Mouse (Mus musculus): Measurements from ENCODE around the gene Cops7b. TPM values are rescaled to one million over a fixed set of nuclear protein-coding genes. Genes with fewer than 3 reads are reported as not detected.

The Cops7b gene
- polyA plus RNA-seq, 1 experiment from 2014 or later, result 36.9 TPM

- no peak overlapping the region for H3K9ac ChIP-seq (ENCODE audit: low read length)
- 25% methylated on average over 6 of the region's 6 CpGs for WGBS
- ATAC-seq (replicated peaks; ENCODE audit: low FRiP score, low TSS enrichment, low read depth), result peak; percentile 70; the same call in 1 of the 2 replicates
- DNase-seq (ENCODE audit: low spot score), result peak; percentile 58
- no peaks in the 10 kb centered on the region for H3K9me3 ChIP-seq (ENCODE audit: control insufficient read depth, low read length)
- no peak overlapping the region for H3K4me3 ChIP-seq (ENCODE audit: low read depth, low read length)
- no peak overlapping the region for H3K4me2 ChIP-seq (ENCODE audit: low read length)
- peaks cover 7% of the 10 kb centered on the region for H3K4me1 ChIP-seq (replicated peaks; ENCODE audit: control insufficient read depth, insufficient read depth, low read length)
- no peaks in the 10 kb centered on the region for H3K27me3 ChIP-seq (replicated peaks; ENCODE audit: control insufficient read depth, insufficient read depth, low read length)
- no peaks in the 10 kb centered on the region for H3K36me3 ChIP-seq (ENCODE audit: control insufficient read depth, insufficient read depth, low read length)
- peak overlapping the region; percentile 10; the same call in 1 of the 2 replicates for H3K27ac ChIP-seq (ENCODE audit: low read depth)
Measured at GRCm38 (mm10) chr1:86632732-86633380, 50.2 kb downstream of the Cops7b start.

- H3K9ac ChIP-seq (ENCODE audit: low read length), result no peak overlapping the region
- H3K36me3 ChIP-seq (ENCODE audit: control insufficient read depth, insufficient read depth, low read length), result no peaks in the 10 kb centered on the region
- H3K27ac ChIP-seq (ENCODE audit: low read depth), result peak overlapping the region; percentile 10; the same call in 1 of the 2 replicates
- ATAC-seq (replicated peaks; ENCODE audit: low FRiP score, low TSS enrichment, low read depth) (no peak), DNase-seq (ENCODE audit: low spot score) (no peak)
- H3K4me3 ChIP-seq (ENCODE audit: low read depth, low read length), result no peak overlapping the region
- no peaks in the 10 kb centered on the region for H3K9me3 ChIP-seq (ENCODE audit: control insufficient read depth, low read length)
- H3K4me1 ChIP-seq (replicated peaks; ENCODE audit: control insufficient read depth, insufficient read depth, low read length), result peaks cover 7% of the 10 kb centered on the region
- H3K27me3 ChIP-seq (replicated peaks; ENCODE audit: control insufficient read depth, insufficient read depth, low read length), result no peaks in the 10 kb centered on the region
- WGBS, result 42% methylated on average over 3 of the region's 3 CpGs
- H3K4me2 ChIP-seq (ENCODE audit: low read length), result no peak overlapping the region
Measured at GRCm38 (mm10) chr1:86633434-86633833, 50.7 kb downstream of the Cops7b start.

- H3K4me3 ChIP-seq (ENCODE audit: low read depth, low read length), result no peak overlapping the region
- H3K4me1 ChIP-seq (replicated peaks; ENCODE audit: control insufficient read depth, insufficient read depth, low read length), result peaks cover 7% of the 10 kb centered on the region
- no peak overlapping the region for H3K27ac ChIP-seq (ENCODE audit: low read depth)
- no peak overlapping the region for H3K9ac ChIP-seq (ENCODE audit: low read length)
- ATAC-seq (replicated peaks; ENCODE audit: low FRiP score, low TSS enrichment, low read depth) (no peak), DNase-seq (ENCODE audit: low spot score) (no peak)
- WGBS, result 65% methylated on average over 7 of the region's 7 CpGs
- no peaks in the 10 kb centered on the region for H3K9me3 ChIP-seq (ENCODE audit: control insufficient read depth, low read length)
- no peaks in the 10 kb centered on the region for H3K36me3 ChIP-seq (ENCODE audit: control insufficient read depth, insufficient read depth, low read length)
- H3K4me2 ChIP-seq (ENCODE audit: low read length), result no peak overlapping the region
- H3K27me3 ChIP-seq (replicated peaks; ENCODE audit: control insufficient read depth, insufficient read depth, low read length), result no peaks in the 10 kb centered on the region
Measured at GRCm38 (mm10) chr1:86633840-86634750, 51.4 kb downstream of the Cops7b start.

- Histone ChIP-seq H3K36me3 (ENCODE audit: control insufficient read depth, insufficient read depth, low read length) (no peaks in the 10 kb centered on the region), H3K4me2 (ENCODE audit: low read length) (no peak overlapping the region), H3K9ac (ENCODE audit: low read length) (no peak overlapping the region), H3K4me1 (replicated peaks; ENCODE audit: control insufficient read depth, insufficient read depth, low read length) (peaks cover 7% of the 10 kb centered on the region), H3K4me3 (ENCODE audit: low read depth, low read length) (no peak overlapping the region), H3K27ac (ENCODE audit: low read depth) (no peak overlapping the region), H3K27me3 (replicated peaks; ENCODE audit: control insufficient read depth, insufficient read depth, low read length) (no peaks in the 10 kb centered on the region), H3K9me3 (ENCODE audit: control insufficient read depth, low read length) (no peaks in the 10 kb centered on the region)
- ATAC-seq (replicated peaks; ENCODE audit: low FRiP score, low TSS enrichment, low read depth), result 0 out of 2 replicates have a peak, but pooled peaks have one; percentile 61
- DNase-seq (ENCODE audit: low spot score), result no peak
- WGBS, result 54% methylated on average over 6 of the region's 6 CpGs
Measured at GRCm38 (mm10) chr1:86634751-86635359, 52.2 kb downstream of the Cops7b start.

- no peak for ATAC-seq (replicated peaks; ENCODE audit: low FRiP score, low TSS enrichment, low read depth)
- Histone ChIP-seq H3K4me3 (ENCODE audit: low read depth, low read length) (no peak overlapping the region), H3K27ac (ENCODE audit: low read depth) (no peak overlapping the region), H3K9ac (ENCODE audit: low read length) (no peak overlapping the region), H3K36me3 (ENCODE audit: control insufficient read depth, insufficient read depth, low read length) (no peaks in the 10 kb centered on the region), H3K4me2 (ENCODE audit: low read length) (no peak overlapping the region), H3K9me3 (ENCODE audit: control insufficient read depth, low read length) (no peaks in the 10 kb centered on the region), H3K4me1 (replicated peaks; ENCODE audit: control insufficient read depth, insufficient read depth, low read length) (no peaks in the 10 kb centered on the region), H3K27me3 (replicated peaks; ENCODE audit: control insufficient read depth, insufficient read depth, low read length) (no peaks in the 10 kb centered on the region)
- no peak for DNase-seq (ENCODE audit: low spot score)
- 62% methylated on average over 13 of the region's 13 CpGs for WGBS
Measured at GRCm38 (mm10) chr1:86643101-86643809, 60.6 kb downstream of the Cops7b start.

- Histone ChIP-seq H3K36me3 (ENCODE audit: control insufficient read depth, insufficient read depth, low read length) (no peaks in the 10 kb centered on the region), H3K9me3 (ENCODE audit: control insufficient read depth, low read length) (no peaks in the 10 kb centered on the region), H3K9ac (ENCODE audit: low read length) (no peak overlapping the region), H3K4me2 (ENCODE audit: low read length) (no peak overlapping the region), H3K27ac (ENCODE audit: low read depth) (no peak overlapping the region), H3K27me3 (replicated peaks; ENCODE audit: control insufficient read depth, insufficient read depth, low read length) (no peaks in the 10 kb centered on the region), H3K4me3 (ENCODE audit: low read depth, low read length) (no peak overlapping the region), H3K4me1 (replicated peaks; ENCODE audit: control insufficient read depth, insufficient read depth, low read length) (no peaks in the 10 kb centered on the region)
- WGBS, result 58% methylated on average over 2 of the region's 2 CpGs
- ATAC-seq (replicated peaks; ENCODE audit: low FRiP score, low TSS enrichment, low read depth) (no peak), DNase-seq (ENCODE audit: low spot score) (no peak)
Measured at GRCm38 (mm10) chr1:86647517-86647916, 64.8 kb downstream of the Cops7b start.

- Histone ChIP-seq H3K9me3 (ENCODE audit: control insufficient read depth, low read length) (no peaks in the 10 kb centered on the region), H3K4me1 (replicated peaks; ENCODE audit: control insufficient read depth, insufficient read depth, low read length) (no peaks in the 10 kb centered on the region), H3K4me3 (ENCODE audit: low read depth, low read length) (no peak overlapping the region), H3K36me3 (ENCODE audit: control insufficient read depth, insufficient read depth, low read length) (no peaks in the 10 kb centered on the region), H3K4me2 (ENCODE audit: low read length) (no peak overlapping the region), H3K27me3 (replicated peaks; ENCODE audit: control insufficient read depth, insufficient read depth, low read length) (no peaks in the 10 kb centered on the region), H3K9ac (ENCODE audit: low read length) (no peak overlapping the region), H3K27ac (ENCODE audit: low read depth) (no peak overlapping the region)
- DNase-seq (ENCODE audit: low spot score), result peak; percentile 81
- 15% methylated on average over 6 of the region's 6 CpGs for WGBS
- ATAC-seq (replicated peaks; ENCODE audit: low FRiP score, low TSS enrichment, low read depth), result 0 out of 2 replicates have a peak, but pooled peaks have one; percentile 32
Measured at GRCm38 (mm10) chr1:86650272-86650671, 67.6 kb downstream of the Cops7b start.

- ATAC-seq (replicated peaks; ENCODE audit: low FRiP score, low TSS enrichment, low read depth), result no peak
- Histone ChIP-seq H3K4me3 (ENCODE audit: low read depth, low read length) (no peak overlapping the region), H3K27me3 (replicated peaks; ENCODE audit: control insufficient read depth, insufficient read depth, low read length) (no peaks in the 10 kb centered on the region), H3K4me1 (replicated peaks; ENCODE audit: control insufficient read depth, insufficient read depth, low read length) (no peaks in the 10 kb centered on the region), H3K9ac (ENCODE audit: low read length) (no peak overlapping the region), H3K4me2 (ENCODE audit: low read length) (no peak overlapping the region), H3K36me3 (ENCODE audit: control insufficient read depth, insufficient read depth, low read length) (no peaks in the 10 kb centered on the region), H3K27ac (ENCODE audit: low read depth) (no peak overlapping the region), H3K9me3 (ENCODE audit: control insufficient read depth, low read length) (no peaks in the 10 kb centered on the region)
- WGBS, result 52% methylated on average over 4 of the region's 4 CpGs
- DNase-seq (ENCODE audit: low spot score), result no peak
Measured at GRCm38 (mm10) chr1:86652675-86653074, 70.0 kb downstream of the Cops7b start.

Measured in intestine, embryonic 14.5 days (tissue).